Mouse (Mus musculus): ENCODE results near the gene Adpgk.
"Not testable (repeated sequence)": the region's sequence is repeated elsewhere in the genome, so short reads cannot be mapped to it uniquely, and the experiment has no call there.

Adpgk gene

GRCm38 (mm10) chr9:59289529-59290115 is 1.7 kb upstream of the Adpgk start:
- DNase-seq: no peak

DNA sequence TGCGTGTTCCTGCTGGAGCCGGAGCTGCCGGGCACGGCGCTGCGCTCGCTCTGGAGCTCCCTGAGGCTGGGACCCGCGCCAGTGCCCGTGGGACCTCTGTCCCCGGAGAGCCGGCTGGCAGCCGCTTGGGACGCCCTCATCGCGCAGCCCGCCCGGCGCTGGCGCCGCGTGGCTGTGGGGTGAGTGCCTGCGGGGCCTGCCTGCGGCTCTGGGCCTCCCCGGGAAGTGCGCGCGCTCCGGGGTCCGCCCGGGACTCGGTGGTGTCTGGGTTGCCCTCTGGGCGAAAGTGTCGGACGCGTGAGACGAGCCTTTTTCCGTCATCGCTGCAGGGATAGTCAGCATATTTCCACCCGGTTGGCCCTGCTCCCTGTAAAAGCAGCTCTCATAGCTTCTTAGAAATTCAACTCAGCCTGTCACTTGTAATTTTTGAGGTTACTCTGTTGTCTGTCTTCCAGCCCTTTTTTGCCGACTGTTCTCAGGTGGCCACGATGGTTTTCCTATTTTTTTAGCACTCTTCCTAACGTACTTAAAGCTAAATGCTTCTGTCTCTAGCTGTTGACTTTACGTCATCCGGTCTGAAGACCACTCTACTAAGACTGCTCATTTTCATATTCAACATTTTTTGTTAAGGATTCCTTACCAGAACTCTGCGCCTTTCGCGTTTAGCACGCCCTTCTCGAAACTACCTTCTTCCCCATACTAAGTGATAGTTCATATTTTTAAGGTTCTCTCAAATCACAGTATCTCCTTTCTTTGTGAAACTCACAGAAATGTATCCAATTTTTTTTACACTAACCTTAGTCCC is 532 bp downstream of the Adpgk start:
- DNase-seq: no peak

DNA sequence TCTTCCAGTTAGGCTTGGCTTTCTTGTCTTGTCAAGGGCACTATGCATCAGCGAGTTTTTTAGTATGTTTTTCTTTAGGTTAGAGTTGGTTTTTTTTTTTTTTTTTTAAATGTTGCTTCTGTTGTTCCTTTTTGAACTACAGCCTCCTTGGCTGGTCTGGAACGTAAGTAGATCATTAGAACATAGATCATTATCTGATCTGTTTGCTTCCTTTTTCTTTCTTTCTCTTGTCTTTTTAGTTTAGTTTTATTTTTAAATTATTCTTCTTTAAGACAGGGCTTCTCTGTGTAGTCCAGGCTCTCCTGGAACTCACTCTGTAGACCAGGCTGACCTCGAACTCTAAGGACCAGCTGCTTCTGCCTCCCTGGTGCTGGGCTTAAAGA is 1.1 kb downstream of the Adpgk start:
- DNase-seq: no peak

- DNase-seq: no peak
Observed at GRCm38 (mm10) chr9:59296419-59296818, 5.1 kb downstream of the Adpgk start.

DNA sequence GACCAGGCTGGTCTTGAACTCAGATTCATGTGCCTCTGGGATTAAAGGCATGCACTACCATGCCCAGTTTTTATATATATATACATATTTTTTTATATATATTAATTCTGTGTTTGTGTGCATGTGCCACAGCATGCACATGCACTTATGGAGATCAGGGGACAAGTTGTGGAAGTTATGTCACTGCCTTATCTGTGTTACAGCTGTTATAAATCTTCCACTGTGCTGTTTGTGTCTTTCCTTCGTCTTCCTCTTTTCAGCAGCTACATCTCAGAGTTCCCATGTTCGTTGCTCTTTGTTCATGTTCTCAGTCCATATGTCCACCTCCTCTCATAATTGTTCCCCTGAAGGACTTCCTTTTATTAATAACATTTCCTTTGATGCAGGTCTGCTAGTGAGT is 16.5 kb downstream of the Adpgk start:
- no peak for DNase-seq

DNA sequence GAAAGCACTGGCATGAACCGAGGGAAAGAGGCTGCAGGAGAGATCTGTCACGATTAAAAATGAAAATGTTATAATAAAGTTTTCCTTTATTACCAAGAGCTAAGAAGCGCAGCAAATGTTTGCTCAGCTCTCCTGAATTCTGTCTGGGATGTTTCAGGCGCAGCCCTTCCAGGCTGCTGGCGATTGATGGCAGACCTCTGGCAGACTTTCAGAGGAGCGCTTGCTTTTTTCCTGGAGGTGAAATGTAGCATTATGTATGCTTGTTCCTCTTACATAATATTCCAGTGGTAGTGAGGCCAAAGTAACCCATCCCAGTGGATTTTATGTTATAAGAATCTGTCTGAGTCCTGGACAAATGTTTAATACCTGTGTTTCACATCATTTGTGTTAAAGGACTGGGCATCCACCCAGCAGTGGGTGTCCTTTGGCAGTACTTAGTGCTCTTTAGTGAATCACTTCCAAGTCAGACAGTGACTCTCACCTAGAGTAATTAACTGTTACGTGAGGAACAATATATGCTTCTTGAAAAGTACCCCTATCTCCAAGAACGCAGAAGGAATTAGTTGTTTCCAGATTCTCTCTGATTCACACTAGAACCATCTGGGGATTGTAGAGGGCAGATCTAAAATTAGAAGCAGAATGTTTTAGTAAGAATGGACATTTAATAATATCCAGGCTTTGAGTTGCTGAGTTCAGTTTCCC is 19.4 kb downstream of the Adpgk start:
- DNase-seq: peak in 1 of 2 experiments; percentile 54

GRCm38 (mm10) chr9:59311284-59311670 is 19.9 kb downstream of the Adpgk start:
- DNase-seq: no peak

- no peak for DNase-seq
Observed at GRCm38 (mm10) chr9:59316206-59316605, 24.8 kb downstream of the Adpgk start.

DNA sequence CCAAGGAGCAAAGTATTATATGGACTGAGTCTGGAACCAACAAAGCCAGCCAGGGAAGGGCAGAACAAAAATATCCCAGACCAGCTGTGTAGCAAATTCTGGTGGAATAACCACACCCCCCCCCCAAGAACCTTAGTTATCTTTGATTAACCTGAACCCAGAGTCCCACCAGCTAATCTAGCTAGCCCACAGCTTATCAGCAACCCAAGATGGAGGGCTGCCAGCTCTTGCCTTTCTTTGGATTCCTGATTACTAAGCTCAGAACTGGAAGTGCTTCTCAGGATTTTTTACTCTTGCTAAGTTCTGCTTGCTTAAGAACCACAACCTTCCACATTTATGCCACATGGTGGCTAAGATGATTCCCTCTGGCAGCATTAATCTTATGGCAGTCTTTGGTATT is 33.0 kb downstream of the Adpgk start:
- DNase-seq: no peak

GRCm38 (mm10) chr9:59330055-59330454 is 38.7 kb downstream of the Adpgk start:
- no peak for DNase-seq

GRCm38 (mm10) chr9:59336539-59336938 is 45.2 kb downstream of the Adpgk start:
- DNase-seq: no peak

DNA sequence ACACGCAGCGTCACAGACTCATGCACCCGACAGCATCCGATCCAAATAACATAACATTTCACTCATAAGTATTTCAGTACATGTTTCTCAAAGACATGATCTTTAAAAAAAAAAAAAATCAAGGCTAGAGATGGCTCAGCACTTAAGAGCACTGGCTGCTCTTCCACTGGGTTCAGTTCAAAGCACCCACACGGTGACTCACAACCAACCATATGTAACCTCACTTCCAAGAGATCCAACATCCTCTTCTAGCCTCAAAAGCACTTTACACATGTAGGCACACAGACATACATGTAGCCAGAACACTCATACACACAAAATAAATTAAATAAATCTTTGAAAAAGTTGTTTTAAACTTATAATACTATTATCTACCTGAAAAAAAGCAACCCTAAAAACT is 46.5 kb downstream of the Adpgk start:
- no peak for DNase-seq

GRCm38 (mm10) chr9:59338411-59338810 is 47.1 kb downstream of the Adpgk start:
- no peak for DNase-seq

GRCm38 (mm10) chr9:59339107-59339506 is 47.7 kb downstream of the Adpgk start:
- DNase-seq: no peak

GRCm38 (mm10) chr9:59340002-59340401 is 48.6 kb downstream of the Adpgk start:
- DNase-seq: peak in 1 of 2 experiments; percentile 10

DNA sequence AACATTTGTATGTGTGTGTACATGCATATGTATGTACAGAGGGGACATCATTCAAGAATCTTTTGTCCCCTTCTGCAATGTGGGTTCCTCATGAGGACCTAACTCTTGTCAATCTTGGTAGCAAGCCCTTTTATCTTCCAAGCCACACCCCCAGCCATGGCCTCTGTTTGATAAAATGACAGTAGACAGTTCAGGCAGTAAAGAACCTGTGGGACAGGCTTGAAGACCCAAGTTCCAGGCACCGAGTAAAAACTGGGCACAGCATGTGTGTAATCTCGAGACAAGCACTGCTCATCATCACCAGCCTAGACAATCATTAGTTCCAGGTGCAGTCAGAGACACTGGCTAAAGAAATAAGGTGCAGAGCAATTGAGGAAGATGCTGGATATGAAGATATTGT is 54.8 kb downstream of the Adpgk start:
- no peak for DNase-seq

DNA sequence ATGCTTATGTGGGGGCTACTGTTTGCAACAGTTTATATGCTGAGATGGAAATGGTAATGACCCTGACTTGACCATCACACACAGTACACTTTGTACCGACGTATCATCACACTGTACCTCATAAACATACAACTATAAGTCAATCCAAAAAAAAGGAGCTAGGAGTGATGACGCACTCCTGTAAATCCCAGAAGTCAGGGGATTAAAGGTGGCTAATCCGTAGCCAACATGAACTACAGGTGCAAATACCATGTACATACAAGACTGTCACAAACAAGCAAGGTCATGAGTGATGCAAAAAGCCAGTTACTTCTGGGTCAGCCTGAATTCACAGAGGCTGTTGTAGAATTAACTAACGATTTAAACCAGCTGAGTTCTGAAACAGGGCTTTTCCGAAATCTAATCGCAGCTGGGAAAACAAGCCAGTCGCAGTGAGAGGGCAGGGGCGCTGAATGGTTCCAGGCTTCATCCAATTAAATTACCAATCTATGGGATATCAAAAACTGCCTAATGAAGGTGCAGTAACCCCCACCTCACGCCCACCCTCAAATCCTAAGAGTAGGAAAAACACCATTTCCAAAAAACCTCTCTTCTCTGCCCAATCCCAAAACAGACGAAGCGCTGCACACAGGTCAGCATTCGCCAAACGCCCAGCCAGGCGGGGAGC is 61.4 kb downstream of the Adpgk start:
- no peak for DNase-seq

DNA sequence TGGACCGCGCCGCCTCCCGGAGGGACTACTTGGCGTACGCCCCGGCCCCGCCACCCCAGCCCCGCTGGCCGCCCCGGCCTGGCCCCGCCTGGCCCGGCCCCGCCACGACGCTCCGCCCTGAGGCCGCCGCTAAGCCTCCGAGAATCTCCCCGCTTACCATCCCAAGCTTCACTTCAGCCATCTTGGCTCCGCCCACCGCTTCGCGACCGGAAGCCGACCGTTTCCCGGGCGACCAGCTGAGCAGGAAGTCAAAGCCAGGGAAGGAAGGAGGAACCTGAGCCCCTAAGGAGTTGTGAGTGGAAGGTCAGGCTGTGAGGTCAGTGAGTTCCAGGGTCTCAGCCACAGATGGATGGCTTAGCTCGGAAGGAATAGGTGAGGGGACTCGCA is 61.9 kb downstream of the Adpgk start, which contains the start of gene Bbs4:
Gene Bbs4, minus strand, starts transcription at position 256 of the 387 bp plus-strand sequence.
- peak; percentile 94 to 95 for DNase-seq

DNA sequence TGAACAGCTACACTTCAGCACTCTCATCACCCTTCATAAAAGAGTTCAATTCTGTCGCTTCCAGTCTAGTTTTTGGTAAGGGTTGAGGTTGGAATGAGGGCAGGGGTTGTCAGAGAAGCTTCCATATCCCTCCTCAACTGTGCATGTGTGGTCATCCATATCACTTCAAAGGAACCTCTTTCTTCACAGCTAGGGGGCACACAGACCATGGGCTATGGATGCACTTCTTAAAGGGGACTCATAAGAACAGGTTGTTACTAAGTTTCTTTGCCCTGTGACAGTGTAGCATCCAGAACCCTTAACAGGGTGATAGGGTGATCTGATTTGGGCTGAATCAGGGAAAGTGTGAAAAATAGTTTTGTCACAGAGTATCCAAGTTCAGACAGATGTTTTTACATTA is 66.7 kb downstream of the Adpgk start:
- not testable (repeated sequence) for DNase-seq

DNA sequence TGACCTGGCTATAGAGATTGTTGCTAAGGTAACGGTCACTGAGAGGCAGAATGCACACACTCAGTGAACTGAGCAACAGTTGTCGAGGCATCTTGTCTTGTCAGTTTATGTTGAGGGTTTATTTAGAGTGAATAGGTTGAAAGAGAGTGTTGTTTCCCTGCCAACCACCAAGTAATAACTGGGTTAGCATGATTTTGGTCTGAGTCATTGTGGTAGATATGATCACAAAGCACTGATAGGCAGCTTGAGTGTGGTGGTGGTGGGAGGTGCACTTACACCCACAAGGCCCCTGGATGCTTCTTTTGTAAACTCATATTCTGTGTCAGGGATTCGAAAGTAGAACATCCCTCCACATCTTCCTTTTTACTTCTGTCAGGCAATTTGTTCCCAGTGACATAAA is 69.1 kb downstream of the Adpgk start:
- DNase-seq: not testable (repeated sequence)

DNA sequence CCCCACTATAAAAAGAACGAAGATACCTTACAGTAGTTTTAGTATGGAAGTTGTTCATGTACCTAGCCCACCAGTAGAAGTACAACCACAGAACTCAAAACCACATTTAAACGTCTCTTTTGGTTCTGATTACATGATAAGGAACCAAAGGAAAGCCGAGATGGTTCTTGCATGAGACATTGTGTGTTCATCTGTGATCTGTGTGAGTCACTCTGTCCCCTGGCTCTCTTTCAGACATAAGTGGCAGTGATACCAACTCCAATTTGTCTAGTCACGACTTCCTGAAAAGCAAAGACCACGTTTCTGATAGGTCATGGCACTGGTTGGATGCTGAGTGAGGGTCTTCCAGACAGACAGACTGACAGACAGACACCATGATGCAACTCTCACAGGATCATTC is 77.9 kb downstream of the Adpgk start:
- no peak for DNase-seq

- DNase-seq: no peak
Observed at GRCm38 (mm10) chr9:59369646-59370045, 78.3 kb downstream of the Adpgk start.
